Mouse (Mus musculus) forebrain, embryonic 13.5 days (tissue): ENCODE results near the gene Hnrnpll. TPM values are rescaled to one million over a fixed set of nuclear protein-coding genes. Genes with fewer than 3 reads are reported as not detected.
"Not testable (repeated sequence)": the region's sequence is repeated elsewhere in the genome, so short reads cannot be mapped to it uniquely, and the experiment has no call there.

Source experiments
- ATAC-seq: fragments of 200-750 bp; cut with Nextera tagmentation; 2 replicates; pipeline ENCODE4 v1.8.0; 2017
- H3K27ac ChIP-seq: fragments of 300-500 bp; sonication (generic); 2 replicates; pipeline ENCODE4 v1.5.1; 2015; ENCODE audit warnings: inconsistent platforms, mild to moderate bottlenecking, moderate library complexity
- H3K27me3 ChIP-seq: fragments of 300-500 bp; sonication (generic); 2 replicates; pipeline ENCODE4 v1.6.1; 2015; ENCODE audit warnings: mild to moderate bottlenecking, inconsistent platforms
- H3K36me3 ChIP-seq: fragments of 300-500 bp; sonication (generic); 2 replicates; pipeline ENCODE4 v1.6.1; 2015; ENCODE audit warnings: mild to moderate bottlenecking, inconsistent platforms; ENCODE audit not compliant: poor library complexity, severe bottlenecking
- H3K4me1 ChIP-seq: fragments of 300-500 bp; sonication (generic); 2 replicates; pipeline ENCODE4 v1.6.1; 2015; ENCODE audit warnings: inconsistent platforms
- H3K4me2 ChIP-seq: fragments of 300-500 bp; sonication (generic); 2 replicates; pipeline ENCODE4 v1.6.1; 2015; ENCODE audit warnings: inconsistent platforms, mild to moderate bottlenecking, moderate library complexity
- H3K4me3 ChIP-seq: fragments of 300-500 bp; sonication (generic); 2 replicates; pipeline ENCODE4 v1.5.1; 2015; ENCODE audit warnings: mild to moderate bottlenecking, inconsistent platforms
- H3K9ac ChIP-seq: fragments of 300-500 bp; sonication (generic); 2 replicates; pipeline ENCODE4 v1.6.1; 2015; ENCODE audit warnings: mild to moderate bottlenecking, inconsistent platforms
- H3K9me3 ChIP-seq: fragments of 300-500 bp; sonication (generic); replicated peaks from 2 replicates; pipeline ENCODE4 v1.6.1; 2016; ENCODE audit warnings: inconsistent platforms
- WGBS: fragments of 180-500 bp; shearing (Covaris S2); methylation state at CpG from one replicate; pipeline ENCODE4 v1.1.7; 2015; 5-methylcytosine and 5-hydroxymethylcytosine counted together
- polyA plus RNA-seq: library from polyadenylated mRNA; unstranded; fragments of >200 nt; fragmentation: Nextera tagmentation; extraction: Ambion mirVana; gene quantifications from 2 replicates; pipeline ENCODE4 v1.2.1, GENCODE M21; 2015

Gene Hnrnpll
- polyA plus RNA-seq, 1 experiment from 2014 or later = 85.4 TPM

DNA sequence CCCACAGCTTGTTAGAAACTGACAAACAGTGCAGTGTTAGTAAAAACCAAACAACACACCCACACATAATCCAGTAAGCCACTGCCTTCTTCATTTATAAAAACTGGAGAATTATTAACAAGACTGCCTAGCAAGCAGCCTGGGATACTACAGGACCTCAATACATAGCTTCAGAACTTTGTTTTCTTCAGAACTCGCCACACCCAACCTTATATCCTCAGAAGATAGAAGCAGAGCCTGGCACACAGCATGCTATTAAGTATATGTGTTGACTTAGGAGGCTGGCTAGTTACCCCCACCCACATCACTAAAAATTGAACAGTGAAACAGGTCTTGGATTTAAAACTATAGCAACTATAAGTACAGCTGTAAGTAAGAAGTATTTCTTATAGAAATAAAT, 10.5 kb downstream of the Hnrnpll start:
- no peaks in the 10 kb centered on the region; the same call in 1 of the 2 replicates for H3K4me1 ChIP-seq
- no peak for ATAC-seq
- no peak overlapping the region for H3K4me2 ChIP-seq
- no peak overlapping the region for H3K4me3 ChIP-seq
- WGBS = 87% methylated on average over 1 of the region's 1 CpGs
- peaks cover 58% of the 10 kb centered on the region for H3K36me3 ChIP-seq
- no peaks in the 10 kb centered on the region for H3K27me3 ChIP-seq
- no peak overlapping the region for H3K27ac ChIP-seq
- no peaks in the 10 kb centered on the region for H3K9me3 ChIP-seq
- no peak overlapping the region for H3K9ac ChIP-seq

GRCm38 (mm10) chr17:80049300-80049699, 12.8 kb downstream of the Hnrnpll start:
- not testable (repeated sequence) for H3K27ac ChIP-seq

DNA sequence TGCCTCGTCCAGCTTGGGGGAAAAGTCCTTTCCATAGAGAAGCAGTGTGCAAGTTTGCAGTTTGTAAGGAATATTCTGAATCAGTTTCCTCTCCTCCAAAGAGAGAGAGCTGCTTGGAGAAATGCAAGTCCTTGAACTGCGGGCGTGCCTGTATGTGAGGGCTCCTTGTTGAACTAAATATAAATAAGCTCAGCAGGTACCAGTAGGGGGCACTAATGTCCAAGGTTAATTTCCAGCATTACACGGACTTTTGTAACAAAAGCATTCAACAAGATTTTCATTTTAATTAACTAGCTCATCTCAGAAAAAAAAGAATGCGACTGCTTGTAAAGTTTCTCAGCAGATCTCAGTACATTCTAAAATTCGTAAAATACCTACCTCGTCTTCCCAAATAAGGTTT, 13.9 kb downstream of the Hnrnpll start:
- H3K9ac ChIP-seq = no peak overlapping the region
- no peak overlapping the region for H3K4me2 ChIP-seq
- no peak overlapping the region for H3K4me3 ChIP-seq
- 63% methylated on average over 7 of the region's 7 CpGs for WGBS
- no peak overlapping the region for H3K27ac ChIP-seq
- H3K36me3 ChIP-seq = peaks cover 68% of the 10 kb centered on the region
- no peaks in the 10 kb centered on the region for H3K27me3 ChIP-seq
- no peaks in the 10 kb centered on the region for H3K9me3 ChIP-seq
- H3K4me1 ChIP-seq = no peaks in the 10 kb centered on the region
- ATAC-seq = no peak

More at GRCm38 (mm10) chr17:80049300-80049699, 12.8 kb downstream of the Hnrnpll start:
- not testable (repeated sequence) for H3K4me2 ChIP-seq, H3K4me1 ChIP-seq, H3K27me3 ChIP-seq, H3K9me3 ChIP-seq, H3K9ac ChIP-seq, ATAC-seq, H3K4me3 ChIP-seq
- peaks cover 66% of the 10 kb centered on the region for H3K36me3 ChIP-seq

DNA sequence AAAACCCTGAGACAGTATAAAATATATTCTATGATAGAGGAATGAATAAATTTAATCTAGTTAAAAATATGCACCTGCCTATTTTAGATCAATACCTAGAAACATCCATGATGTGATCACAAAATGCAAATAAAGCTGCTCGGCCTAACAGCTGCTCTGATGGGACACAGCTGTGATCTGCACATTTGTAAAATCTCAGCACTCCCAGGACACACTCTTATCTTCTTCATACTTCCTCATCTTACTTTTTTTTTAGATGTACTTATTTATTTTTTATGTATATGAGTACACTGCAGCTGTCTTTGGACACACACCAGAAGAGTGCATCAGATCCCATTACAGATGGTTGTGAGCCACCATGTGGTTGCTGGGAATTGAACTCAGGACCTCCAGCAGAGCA, 20.4 kb downstream of the Hnrnpll start:
- peaks cover 59% of the 10 kb centered on the region for H3K36me3 ChIP-seq
- H3K27ac ChIP-seq = no peak overlapping the region
- H3K4me1 ChIP-seq = no peaks in the 10 kb centered on the region
- H3K4me3 ChIP-seq = no peak overlapping the region
- WGBS = 85% methylated on average over 1 of the region's 1 CpGs
- H3K9ac ChIP-seq = no peak overlapping the region
- ATAC-seq = no peak
- no peak overlapping the region for H3K4me2 ChIP-seq
- H3K27me3 ChIP-seq = no peaks in the 10 kb centered on the region
- H3K9me3 ChIP-seq = no peaks in the 10 kb centered on the region

DNA sequence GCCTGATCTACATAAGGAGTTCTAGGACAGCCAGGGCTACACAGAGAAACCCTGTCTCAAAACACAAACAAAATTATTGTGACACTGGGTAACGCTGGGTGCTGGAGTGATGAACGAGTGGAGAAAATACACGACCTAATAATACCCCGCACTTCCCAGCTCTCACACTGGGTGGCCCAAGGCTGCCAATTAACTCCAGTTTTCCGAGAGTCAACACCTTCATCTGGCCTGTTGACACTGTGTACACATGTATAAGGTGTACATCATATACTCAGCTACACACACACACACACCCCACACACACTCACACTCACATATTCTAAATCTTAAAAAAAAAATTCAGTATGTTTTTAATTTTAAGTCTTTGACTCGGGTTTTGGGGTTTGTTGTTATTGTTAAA, 33.5 kb downstream of the Hnrnpll start:
- Histone ChIP-seq H3K9me3 (no peaks in the 10 kb centered on the region), H3K4me3 (no peak overlapping the region), H3K4me1 (no peaks in the 10 kb centered on the region), H3K27me3 (no peaks in the 10 kb centered on the region), H3K36me3 (peaks cover 58% of the 10 kb centered on the region), H3K4me2 (no peak overlapping the region), H3K27ac (no peak overlapping the region), H3K9ac (no peak overlapping the region)
- 0 out of 2 replicates have a peak, but pooled peaks have one; percentile 53 for ATAC-seq
- 90% methylated on average over 6 of the region's 6 CpGs for WGBS

GRCm38 (mm10) chr17:80026189-80026936, 35.8 kb downstream of the Hnrnpll start:
- Histone ChIP-seq H3K4me2 (no peak overlapping the region), H3K36me3 (peaks cover 37% of the 10 kb centered on the region), H3K27ac (no peak overlapping the region), H3K4me3 (no peak overlapping the region), H3K9me3 (no peaks in the 10 kb centered on the region), H3K27me3 (no peaks in the 10 kb centered on the region), H3K9ac (no peak overlapping the region), H3K4me1 (no peaks in the 10 kb centered on the region)
- no peak for ATAC-seq
- 96% methylated on average over 5 of the region's 5 CpGs for WGBS

GRCm38 (mm10) chr17:80022090-80022489, 40.0 kb downstream of the Hnrnpll start:
- no peak overlapping the region for H3K4me2 ChIP-seq
- 0 out of 2 replicates have a peak, but pooled peaks cover 3% of the 10 kb centered on the region for H3K4me1 ChIP-seq
- H3K27ac ChIP-seq = no peak overlapping the region
- WGBS = 92% methylated on average over 5 of the region's 5 CpGs
- no peak for ATAC-seq
- no peak overlapping the region for H3K9ac ChIP-seq
- no peaks in the 10 kb centered on the region for H3K9me3 ChIP-seq
- H3K27me3 ChIP-seq = no peaks in the 10 kb centered on the region
- H3K4me3 ChIP-seq = no peak overlapping the region
- H3K36me3 ChIP-seq = peaks cover 15% of the 10 kb centered on the region

DNA sequence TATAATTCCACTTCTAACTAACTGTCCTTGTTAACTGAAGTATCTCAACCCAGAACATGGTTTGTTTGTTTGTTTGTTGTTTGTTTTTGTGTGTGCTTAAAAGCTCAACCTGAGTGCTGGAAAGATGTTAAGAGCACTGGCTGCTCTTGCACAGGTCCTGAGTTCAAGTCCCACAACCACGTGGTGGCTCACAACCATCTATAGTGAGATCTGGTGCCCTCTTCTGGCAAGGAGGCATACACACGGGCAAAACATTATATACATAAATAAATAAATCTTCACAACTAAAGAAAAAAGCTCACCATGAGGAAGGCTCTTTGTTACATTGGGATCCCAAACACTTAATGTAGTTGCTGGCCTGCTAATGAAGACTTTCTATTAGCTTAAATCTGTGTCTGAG, 41.6 kb downstream of the Hnrnpll start:
- no peaks in the 10 kb centered on the region for H3K9me3 ChIP-seq
- 0 out of 2 replicates have a peak, but pooled peaks cover 3% of the 10 kb centered on the region for H3K4me1 ChIP-seq
- H3K27ac ChIP-seq = no peak overlapping the region
- no peak overlapping the region for H3K4me2 ChIP-seq
- 67% methylated on average over 2 of the region's 2 CpGs for WGBS
- H3K36me3 ChIP-seq = peaks cover 6% of the 10 kb centered on the region; the same call in 1 of the 2 replicates
- H3K4me3 ChIP-seq = no peak overlapping the region
- H3K27me3 ChIP-seq = no peaks in the 10 kb centered on the region
- ATAC-seq = no peak
- no peak overlapping the region for H3K9ac ChIP-seq

- H3K4me1 ChIP-seq = 0 out of 2 replicates have a peak, but pooled peaks cover 3% of the 10 kb centered on the region
- no peaks in the 10 kb centered on the region for H3K36me3 ChIP-seq
- WGBS = 10% methylated on average over 22 of the region's 22 CpGs
- H3K4me3 ChIP-seq = no peak overlapping the region
- no peaks in the 10 kb centered on the region for H3K9me3 ChIP-seq
- peak overlapping the region; percentile 46 for H3K4me2 ChIP-seq
- no peaks in the 10 kb centered on the region for H3K27me3 ChIP-seq
- peak; percentile 36; the same call in 1 of the 2 replicates for ATAC-seq
- H3K27ac ChIP-seq = no peak overlapping the region
- no peak overlapping the region for H3K9ac ChIP-seq
These were observed 43.1 kb downstream of the Hnrnpll start for GRCm38 (mm10) chr17:80018976-80019541.

- Histone ChIP-seq H3K27me3 (no peaks in the 10 kb centered on the region), H3K4me1 (0 out of 2 replicates have a peak, but pooled peaks cover 3% of the 10 kb centered on the region), H3K9me3 (no peaks in the 10 kb centered on the region), H3K36me3 (no peaks in the 10 kb centered on the region), H3K9ac (no peak overlapping the region), H3K27ac (no peak overlapping the region), H3K4me3 (no peak overlapping the region), H3K4me2 (no peak overlapping the region)
- 0 out of 2 replicates have a peak, but pooled peaks have one; percentile 33 for ATAC-seq
- 69% methylated on average over 12 of the region's 12 CpGs for WGBS
These were observed 43.7 kb downstream of the Hnrnpll start for GRCm38 (mm10) chr17:80018239-80018975.

GRCm38 (mm10) chr17:80017389-80017788, 44.7 kb downstream of the Hnrnpll start:
- 44% methylated on average over 12 of the region's 12 CpGs for WGBS
- H3K27me3 ChIP-seq = no peaks in the 10 kb centered on the region
- no peak overlapping the region for H3K4me2 ChIP-seq
- H3K9ac ChIP-seq = no peak overlapping the region
- H3K4me1 ChIP-seq = 0 out of 2 replicates have a peak, but pooled peaks cover 3% of the 10 kb centered on the region
- no peak overlapping the region for H3K4me3 ChIP-seq
- H3K36me3 ChIP-seq = no peaks in the 10 kb centered on the region
- ATAC-seq = peak; percentile 36; the same call in 1 of the 2 replicates
- no peaks in the 10 kb centered on the region for H3K9me3 ChIP-seq
- no peak overlapping the region for H3K27ac ChIP-seq

DNA sequence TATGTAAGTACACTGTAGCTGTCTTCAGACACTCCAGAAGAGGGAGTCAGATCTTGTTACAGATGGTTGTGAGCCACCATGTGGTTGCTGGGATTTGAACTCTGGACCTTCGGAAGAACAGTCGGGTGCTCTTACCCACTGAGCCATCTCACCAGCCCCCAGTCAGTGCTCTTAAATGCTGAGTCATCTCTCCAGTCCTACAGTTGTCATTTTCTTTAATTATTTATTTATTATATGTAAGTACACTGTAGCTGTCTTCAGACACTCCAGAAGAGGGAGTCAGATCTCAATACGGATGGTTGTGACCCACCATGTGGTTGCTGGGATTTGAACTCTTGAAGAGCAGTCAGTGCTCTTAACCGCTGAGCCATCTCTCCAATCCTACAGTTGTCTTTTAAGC, 45.7 kb downstream of the Hnrnpll start:
- H3K27ac ChIP-seq, H3K4me2 ChIP-seq, H3K9me3 ChIP-seq, H3K27me3 ChIP-seq, ATAC-seq, H3K36me3 ChIP-seq, H3K9ac ChIP-seq, H3K4me1 ChIP-seq, H3K4me3 ChIP-seq: not testable (repeated sequence)
- WGBS = 90% methylated on average over 4 of the region's 4 CpGs
